Mouse (Mus musculus): Measurements from ENCODE around the gene Tas1r3.

Gene Tas1r3

GRCm38 (mm10) chr4:155887674-155888073 lies 24.5 kb upstream of the Tas1r3 start:
- DNase-seq (ENCODE audit: low spot score in 2 of 2) = no peak

- no peak for DNase-seq (ENCODE audit: low spot score in 2 of 2)
These were observed 23.2 kb upstream of the Tas1r3 start for GRCm38 (mm10) chr4:155886330-155886729.

DNA sequence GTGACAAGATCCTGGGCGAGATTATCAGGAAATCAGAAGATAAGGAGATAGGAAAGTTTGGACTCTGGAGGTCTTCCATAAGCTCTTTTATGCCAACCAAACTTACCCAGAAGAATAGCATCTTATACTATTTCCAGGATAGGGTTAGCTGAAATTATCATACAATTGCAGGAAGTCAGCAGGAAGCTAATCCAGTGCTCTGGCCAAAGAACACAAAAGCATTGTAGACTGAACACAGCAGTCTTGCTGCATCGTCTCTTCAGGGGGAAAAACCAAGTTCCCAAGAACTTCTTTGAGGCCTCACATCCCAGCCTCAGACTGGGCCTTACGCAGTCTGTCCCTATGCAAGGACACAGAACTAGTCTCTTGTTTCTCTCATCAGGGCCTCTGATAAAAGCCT lies 20.4 kb upstream of the Tas1r3 start:
- no peak for DNase-seq (ENCODE audit: low spot score in 2 of 2)

GRCm38 (mm10) chr4:155871404-155871803 lies 8.2 kb upstream of the Tas1r3 start:
- no peak for DNase-seq (ENCODE audit: low spot score in 2 of 2)

DNA sequence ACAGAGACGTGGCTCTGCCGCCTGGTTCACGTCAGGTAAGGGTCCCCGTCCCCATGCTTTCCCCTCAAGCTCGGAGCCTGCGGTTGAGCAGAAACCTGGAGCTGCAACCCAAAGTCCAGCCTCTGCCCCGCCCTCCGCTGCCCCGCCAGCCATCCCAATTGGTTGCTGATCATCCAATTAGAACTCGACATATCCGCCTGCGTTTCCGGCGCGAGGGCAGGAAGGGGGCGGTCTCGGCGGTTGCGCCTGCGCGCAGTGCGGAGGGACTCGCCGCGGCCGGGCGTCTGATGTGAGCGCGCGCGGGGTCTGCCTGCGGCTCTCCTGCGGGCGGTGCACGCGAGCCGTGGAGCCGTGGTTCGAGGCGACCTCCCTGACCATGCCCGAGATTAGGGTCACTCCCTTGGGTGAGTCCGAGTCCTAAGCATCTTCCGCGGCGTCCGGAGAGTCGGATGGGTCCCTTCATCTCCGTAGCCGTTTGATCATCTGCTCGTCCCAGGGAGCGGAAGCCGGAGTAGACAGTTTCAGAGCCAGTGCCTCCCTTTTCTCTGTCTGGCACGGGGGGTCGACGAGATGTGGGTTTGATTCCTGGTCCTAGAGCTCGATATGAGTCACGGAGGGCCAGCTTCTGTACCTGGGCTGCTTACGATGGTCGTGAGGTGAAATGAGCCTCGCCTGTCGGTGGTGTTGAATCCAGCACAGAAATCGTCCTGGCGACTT lies 6.3 kb upstream of the Tas1r3 start, which contains the start of the genes Cptp and Ints11:
Cptp (minus strand) TSS at position 124 of the 717 bp plus-strand sequence.
Ints11 (plus strand) TSS at position 230 of the 717 bp plus-strand sequence.
- DNase-seq (ENCODE audit: low spot score in 2 of 2) = peak; percentile 95 to 97

DNA sequence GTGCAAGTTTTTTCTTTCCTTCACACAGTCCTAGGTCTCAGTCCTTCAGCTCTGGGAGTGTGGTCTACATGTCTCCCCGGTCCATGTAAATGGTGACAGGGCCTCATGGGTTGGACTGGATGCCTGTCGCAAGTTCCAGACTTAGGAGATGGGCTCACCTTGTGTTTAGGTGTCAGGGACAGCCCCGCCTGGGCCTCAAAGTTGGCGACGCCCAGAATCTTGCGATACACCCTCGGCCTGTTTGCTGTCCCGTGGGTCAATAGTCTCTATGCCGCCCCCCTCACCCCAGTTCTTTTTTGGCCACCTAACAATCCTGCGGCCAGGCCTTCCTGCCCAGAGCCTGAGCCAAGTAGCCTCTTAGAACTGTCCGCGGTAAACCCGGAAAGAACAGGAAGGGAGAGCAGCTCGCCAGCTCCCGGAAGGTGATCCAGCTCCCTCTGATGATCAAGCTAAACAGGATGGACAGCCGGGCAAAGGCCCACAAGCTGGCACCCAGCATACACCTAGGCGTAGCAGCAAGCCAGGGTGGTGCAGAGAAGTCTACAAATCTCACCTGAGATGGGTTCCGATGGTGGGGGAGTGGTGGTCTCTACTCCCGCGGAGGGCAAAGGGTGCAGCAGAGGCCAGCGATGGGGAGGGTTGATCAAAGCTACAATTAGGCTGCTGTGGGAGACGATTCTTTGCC lies 5.6 kb upstream of the Tas1r3 start:
- no peak for DNase-seq (ENCODE audit: low spot score in 2 of 2)

DNA sequence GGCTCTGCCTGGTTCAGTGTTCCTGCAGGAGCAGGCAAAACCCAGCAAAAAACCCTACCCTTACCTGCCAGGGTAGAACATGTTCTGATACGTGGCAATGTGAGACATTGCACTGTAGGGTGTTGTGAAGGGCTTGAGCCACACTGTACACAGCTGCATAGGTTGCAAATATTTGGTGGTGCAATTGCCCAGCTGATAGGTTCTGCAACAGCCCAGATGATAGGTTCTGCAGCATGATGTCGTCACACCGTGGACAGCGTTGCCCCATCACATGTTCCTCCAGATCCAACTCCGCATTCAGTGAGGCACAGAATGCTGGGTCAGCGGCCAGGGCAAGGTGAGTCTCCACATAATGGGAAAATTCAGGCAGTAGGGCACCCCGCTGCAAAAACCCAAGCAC lies 1.4 kb downstream of the Tas1r3 start:
- DNase-seq (ENCODE audit: low spot score in 2 of 2) = no peak

DNA sequence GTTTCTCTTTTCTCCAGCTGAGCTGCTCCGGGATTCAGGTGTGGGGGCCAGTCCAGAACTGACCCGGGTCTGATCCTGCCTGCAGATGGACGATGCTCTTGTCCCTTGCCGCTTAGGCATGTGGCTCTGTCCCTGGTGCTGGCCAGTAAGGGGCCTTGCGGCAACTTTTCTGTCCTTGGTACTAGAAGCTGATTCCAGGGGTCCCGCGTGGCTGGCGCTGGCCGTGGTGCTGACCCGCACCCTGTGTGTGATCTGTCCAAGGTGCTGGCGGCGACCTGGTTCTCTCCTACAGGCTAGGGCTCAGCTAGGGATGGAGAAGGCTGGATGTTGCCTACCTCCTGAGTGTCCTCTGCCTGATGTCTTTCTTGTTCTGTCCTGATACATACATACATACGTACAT lies 3.8 kb downstream of the Tas1r3 start:
- no peak for DNase-seq (ENCODE audit: low spot score in 2 of 2)

- no peak for DNase-seq (ENCODE audit: low spot score in 2 of 2)
These were observed 6.3 kb downstream of the Tas1r3 start for GRCm38 (mm10) chr4:155856881-155857280.

GRCm38 (mm10) chr4:155856071-155856470 lies 7.1 kb downstream of the Tas1r3 start:
- DNase-seq (ENCODE audit: low spot score in 2 of 2) = no peak

- no peak for DNase-seq (ENCODE audit: low spot score in 2 of 2)
These were observed 8.2 kb downstream of the Tas1r3 start for GRCm38 (mm10) chr4:155854991-155855390.

DNA sequence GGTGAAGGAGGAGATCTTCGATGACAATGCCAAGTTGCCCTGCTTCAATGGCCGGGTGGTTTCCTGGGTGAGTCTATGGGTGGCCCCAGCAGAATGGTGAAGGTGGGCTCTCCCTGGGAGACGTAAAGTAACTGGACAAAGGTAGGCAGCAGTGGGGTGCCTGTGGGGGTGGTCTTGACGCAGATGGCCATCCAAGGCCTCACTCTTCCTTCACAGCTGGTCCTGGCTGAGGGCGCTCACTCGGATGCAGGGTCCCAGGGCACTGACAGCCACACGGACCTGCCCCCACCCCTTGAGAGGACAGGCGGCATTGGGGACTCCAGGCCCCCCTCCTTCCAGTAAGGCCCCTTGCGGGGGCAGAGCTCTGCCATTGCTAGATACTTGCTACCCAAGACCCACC lies 9.7 kb downstream of the Tas1r3 start:
- no peak for DNase-seq (ENCODE audit: low spot score in 2 of 2)

GRCm38 (mm10) chr4:155851951-155852411 lies 11.2 kb downstream of the Tas1r3 start:
- DNase-seq (ENCODE audit: low spot score in 2 of 2) = no peak

DNA sequence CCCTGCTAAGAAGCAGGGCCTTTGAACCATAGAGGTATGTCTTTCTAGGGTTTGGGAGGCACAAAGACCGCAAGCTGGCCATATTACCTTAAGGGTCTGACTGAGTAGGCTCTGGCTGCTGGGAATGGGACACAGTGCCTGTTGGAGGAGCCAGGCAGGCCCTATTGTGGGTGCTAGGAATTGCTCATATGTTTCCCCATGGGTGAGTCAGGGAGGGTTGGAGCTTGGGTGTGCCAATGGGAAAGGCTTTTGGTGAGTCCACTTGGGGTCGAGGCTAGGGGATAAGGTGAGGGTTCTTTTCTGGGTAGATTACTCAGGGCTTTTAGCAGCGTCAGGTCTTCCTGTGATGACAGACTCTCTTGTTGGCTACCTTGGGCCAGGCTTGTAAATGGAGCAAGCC lies 11.8 kb downstream of the Tas1r3 start:
- DNase-seq (ENCODE audit: low spot score in 2 of 2) = no peak

DNA sequence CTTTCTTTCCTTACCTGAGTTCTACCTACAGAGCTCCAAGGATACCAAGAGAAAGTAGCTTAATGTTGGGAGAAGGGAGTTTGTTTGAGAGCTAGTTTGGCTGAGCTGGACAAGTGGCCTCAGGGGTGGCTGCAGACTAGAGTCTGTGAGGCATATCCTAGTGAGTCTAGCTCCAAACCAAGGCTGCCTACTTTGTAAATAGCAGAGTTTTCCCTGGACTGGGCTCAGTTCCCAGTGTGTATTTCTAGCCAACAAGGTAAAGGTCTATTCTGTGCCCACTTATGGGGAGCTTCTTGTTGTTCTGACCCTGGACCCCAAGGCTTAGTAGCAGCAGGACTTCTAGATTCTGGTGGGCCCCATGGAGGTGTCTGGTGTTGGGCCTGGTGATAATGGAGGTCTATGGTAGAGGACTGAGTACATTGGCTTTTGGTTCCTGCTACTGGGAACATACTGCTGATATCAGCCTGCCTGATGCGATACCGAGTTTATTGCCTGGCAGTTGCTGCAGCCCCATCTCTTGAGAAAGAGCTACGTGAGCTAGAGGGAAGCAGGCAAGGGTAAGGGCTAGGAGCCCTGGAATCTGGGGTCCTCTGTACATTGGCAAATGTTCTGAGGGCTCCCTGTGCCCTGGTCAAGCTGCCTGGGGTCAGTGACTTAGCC lies 13.2 kb downstream of the Tas1r3 start:
- no peak for DNase-seq (ENCODE audit: low spot score in 2 of 2)

GRCm38 (mm10) chr4:155849391-155849790 lies 13.8 kb downstream of the Tas1r3 start:
- DNase-seq (ENCODE audit: low spot score in 2 of 2) = no peak

- DNase-seq (ENCODE audit: low spot score in 2 of 2) = no peak
These were observed 14.6 kb downstream of the Tas1r3 start for GRCm38 (mm10) chr4:155848434-155849095.

DNA sequence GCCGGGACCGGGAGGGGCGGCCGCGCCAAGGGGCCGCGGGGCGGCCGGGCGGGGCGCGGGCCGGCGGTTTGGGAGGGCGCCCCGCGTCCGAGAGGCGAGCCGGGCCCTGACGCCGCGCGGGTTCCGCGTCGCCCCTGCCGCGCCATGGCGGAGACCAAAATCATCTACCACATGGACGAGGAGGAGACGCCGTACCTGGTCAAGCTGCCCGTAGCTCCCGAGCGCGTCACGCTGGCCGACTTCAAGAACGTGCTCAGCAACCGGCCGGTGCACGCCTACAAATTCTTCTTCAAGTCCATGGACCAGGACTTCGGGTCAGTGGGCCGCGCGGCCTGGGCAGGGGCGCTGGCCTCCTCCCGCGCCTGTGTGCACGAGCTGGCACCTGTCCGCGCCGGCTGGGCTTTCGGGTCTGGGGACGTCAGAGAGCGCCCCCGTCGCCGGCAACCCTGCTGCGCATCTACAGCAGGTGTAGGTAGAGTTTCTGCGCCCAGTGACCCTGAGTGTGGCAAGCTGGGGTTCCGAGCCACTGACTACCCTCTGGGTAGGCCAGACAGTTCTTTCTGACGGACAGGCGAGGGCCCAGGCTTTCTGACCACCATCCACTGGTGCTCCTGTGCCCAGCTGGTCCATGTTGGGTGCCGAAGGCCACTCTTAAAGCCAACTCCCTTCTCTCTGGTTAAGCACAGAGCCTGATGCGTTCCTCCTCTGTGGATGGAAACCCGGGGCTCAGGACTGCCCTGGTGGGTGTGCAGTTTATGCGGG lies 15.4 kb downstream of the Tas1r3 start:
- DNase-seq (ENCODE audit: low spot score in 2 of 2) = no peak

- peak; percentile 86 to 92 for DNase-seq (ENCODE audit: low spot score in 2 of 2)
These were observed 16.1 kb downstream of the Tas1r3 start, which contains the start of gene Dvl1 for GRCm38 (mm10) chr4:155846871-155847578. TSS of gene Dvl1 (plus strand) at chr4:155847402.

GRCm38 (mm10) chr4:155843231-155843630 lies 19.9 kb downstream of the Tas1r3 start:
- no peak for DNase-seq (ENCODE audit: low spot score in 2 of 2)

All from right cerebral cortex, adult 2 months (tissue).